Mouse (Mus musculus) right cerebral cortex, adult 18-20 months (tissue): ENCODE data around the gene Trim38.

Experiments
- DNase-seq: peaks from one replicate; pipeline ENCODE4 v3.0.0; 2022; ENCODE audit warnings: mixed read lengths

The Trim38 gene

GRCm38 (mm10) chr13:23761871-23762821 lies 7.6 kb upstream of the Trim38 start, which contains the start of gene Hist1h3a:
Gene Hist1h3a, minus strand, starts transcription at chr13:23762386.
- peak; percentile 70 for DNase-seq

- DNase-seq = no peak
These were observed 6.5 kb upstream of the Trim38 start for GRCm38 (mm10) chr13:23763242-23763585.

- DNase-seq = peak; percentile 83
These were observed 6.0 kb upstream of the Trim38 start, which contains the start of gene Hist1h1a for GRCm38 (mm10) chr13:23763586-23764323. Gene Hist1h1a, plus strand, starts transcription at chr13:23763666.

GRCm38 (mm10) chr13:23764324-23765171 lies 5.2 kb upstream of the Trim38 start:
- no peak for DNase-seq

- no peak for DNase-seq
These were observed 4.6 kb upstream of the Trim38 start for GRCm38 (mm10) chr13:23765172-23765513.

GRCm38 (mm10) chr13:23766772-23767171 lies 2.9 kb upstream of the Trim38 start:
- DNase-seq = no peak

- DNase-seq = no peak
These were observed 797 bp upstream of the Trim38 start for GRCm38 (mm10) chr13:23768834-23769397.

- DNase-seq = peak; percentile 63
These were observed 3.0 kb downstream of the Trim38 start for GRCm38 (mm10) chr13:23772561-23773313.

- no peak for DNase-seq
These were observed 8.6 kb downstream of the Trim38 start for GRCm38 (mm10) chr13:23778339-23778738.

- no peak for DNase-seq
These were observed 9.3 kb downstream of the Trim38 start for GRCm38 (mm10) chr13:23779025-23779424.

GRCm38 (mm10) chr13:23792520-23792919 lies 22.8 kb downstream of the Trim38 start:
- peak; percentile 41 for DNase-seq

GRCm38 (mm10) chr13:23799405-23799804 lies 29.7 kb downstream of the Trim38 start:
- no peak for DNase-seq

- no peak for DNase-seq
These were observed 34.8 kb downstream of the Trim38 start for GRCm38 (mm10) chr13:23804532-23804931.

GRCm38 (mm10) chr13:23806422-23807052 lies 36.8 kb downstream of the Trim38 start, which contains the start of gene Slc17a2:
Gene Slc17a2, plus strand, starts transcription at chr13:23806993.
- DNase-seq = no peak

- no peak for DNase-seq
These were observed 46.4 kb downstream of the Trim38 start for GRCm38 (mm10) chr13:23816148-23816547.

GRCm38 (mm10) chr13:23820179-23820940 lies 50.6 kb downstream of the Trim38 start:
- DNase-seq = no peak

GRCm38 (mm10) chr13:23822213-23822612 lies 52.5 kb downstream of the Trim38 start:
- DNase-seq = no peak

- DNase-seq = no peak
These were observed 56.9 kb downstream of the Trim38 start for GRCm38 (mm10) chr13:23826606-23827005.

- peak; percentile 34 for DNase-seq
These were observed 63.3 kb downstream of the Trim38 start for GRCm38 (mm10) chr13:23833053-23833452.

GRCm38 (mm10) chr13:23834836-23835235 lies 65.1 kb downstream of the Trim38 start:
- no peak for DNase-seq
